Mouse (Mus musculus): ENCODE measurements around the gene Cxcl16. TPM values are rescaled to one million over a fixed set of nuclear protein-coding genes. Genes with fewer than 3 reads are reported as not detected.

Cxcl16 gene
- polyA plus RNA-seq (2014; fragmentation: Nextera tagmentation; extraction: Ambion mirVana), result 1.5 and 1.9 TPM in 2 replicates

GRCm38 (mm10) chr11:70459601-70460101 is at the start of gene Cxcl16:
Gene Cxcl16 (minus strand): TSS chr11:70459984.
- peak within 1 kb of the TSS; percentile 36 for H3K4me3 ChIP-seq (ENCODE audit: low read depth, low read length)
- peak within 1 kb of the TSS; percentile 68 for H3K4me2 ChIP-seq (ENCODE audit: low read length)
- peaks cover 31% of the 10 kb centered on the region for H3K27me3 ChIP-seq (replicated peaks; ENCODE audit: control insufficient read depth, insufficient read depth, low read length)
- 4% methylated on average over 30 of the region's 30 CpGs for WGBS
- peak within 1 kb of the TSS; percentile 63 for H3K9ac ChIP-seq (ENCODE audit: low read length)
- ATAC-seq, result no peak
- DNase-seq (ENCODE audit: low spot score), result no peak
- no peaks in the 10 kb centered on the region for H3K36me3 ChIP-seq (ENCODE audit: control insufficient read depth, insufficient read depth, low read length)
- no peaks in the 10 kb centered on the region for H3K9me3 ChIP-seq (replicated peaks; ENCODE audit: control insufficient read depth, low read length)
- H3K27ac ChIP-seq (ENCODE audit: low read depth, low read length), result no peak within 1 kb of the TSS
- H3K4me1 ChIP-seq (ENCODE audit: control insufficient read depth, insufficient read depth, low read length), result peaks cover 7% of the 10 kb centered on the region; the same call in 1 of the 2 replicates

GRCm38 (mm10) chr11:70506962-70507515 is 47.3 kb upstream of the Cxcl16 start:
- H3K36me3 ChIP-seq (ENCODE audit: control insufficient read depth, insufficient read depth, low read length), result no peaks in the 10 kb centered on the region
- DNase-seq (ENCODE audit: low spot score) (no peak), ATAC-seq (no peak)
- H3K27ac ChIP-seq (ENCODE audit: low read depth, low read length), result no peak overlapping the region
- H3K9me3 ChIP-seq (replicated peaks; ENCODE audit: control insufficient read depth, low read length), result no peaks in the 10 kb centered on the region
- H3K4me1 ChIP-seq (ENCODE audit: control insufficient read depth, insufficient read depth, low read length), result peaks cover 2% of the 10 kb centered on the region; the same call in 1 of the 2 replicates
- H3K4me3 ChIP-seq (ENCODE audit: low read depth, low read length), result no peak overlapping the region
- H3K9ac ChIP-seq (ENCODE audit: low read length), result no peak overlapping the region
- H3K4me2 ChIP-seq (ENCODE audit: low read length), result no peak overlapping the region
- WGBS, result 75% methylated on average over 7 of the region's 7 CpGs
- H3K27me3 ChIP-seq (replicated peaks; ENCODE audit: control insufficient read depth, insufficient read depth, low read length), result no peaks in the 10 kb centered on the region

- no peaks in the 10 kb centered on the region for H3K9me3 ChIP-seq (replicated peaks; ENCODE audit: control insufficient read depth, low read length)
- 28% methylated on average over 4 of the region's 4 CpGs for WGBS
- peak; percentile 56 for DNase-seq (ENCODE audit: low spot score)
- no peaks in the 10 kb centered on the region for H3K36me3 ChIP-seq (ENCODE audit: control insufficient read depth, insufficient read depth, low read length)
- no peaks in the 10 kb centered on the region for H3K27me3 ChIP-seq (replicated peaks; ENCODE audit: control insufficient read depth, insufficient read depth, low read length)
- H3K4me3 ChIP-seq (ENCODE audit: low read depth, low read length), result no peak overlapping the region
- H3K9ac ChIP-seq (ENCODE audit: low read length), result no peak overlapping the region
- ATAC-seq, result no peak
- no peak overlapping the region for H3K4me2 ChIP-seq (ENCODE audit: low read length)
- peaks cover 2% of the 10 kb centered on the region; the same call in 1 of the 2 replicates for H3K4me1 ChIP-seq (ENCODE audit: control insufficient read depth, insufficient read depth, low read length)
- no peak overlapping the region for H3K27ac ChIP-seq (ENCODE audit: low read depth, low read length)
Observed at GRCm38 (mm10) chr11:70506385-70506784, 46.6 kb upstream of the Cxcl16 start.

GRCm38 (mm10) chr11:70504970-70505369 is 45.2 kb upstream of the Cxcl16 start, which contains the start of gene Tm4sf5:
Gene Tm4sf5 (plus strand): TSS chr11:70505244.
- H3K4me2 ChIP-seq (ENCODE audit: low read length), result no peak within 1 kb of the TSS
- no peaks in the 10 kb centered on the region for H3K27me3 ChIP-seq (replicated peaks; ENCODE audit: control insufficient read depth, insufficient read depth, low read length)
- no peak within 1 kb of the TSS for H3K4me3 ChIP-seq (ENCODE audit: low read depth, low read length)
- WGBS, result 86% methylated on average over 9 of the region's 9 CpGs
- no peak within 1 kb of the TSS for H3K27ac ChIP-seq (ENCODE audit: low read depth, low read length)
- DNase-seq (ENCODE audit: low spot score), result no peak
- H3K9ac ChIP-seq (ENCODE audit: low read length), result no peak within 1 kb of the TSS
- H3K9me3 ChIP-seq (replicated peaks; ENCODE audit: control insufficient read depth, low read length), result no peaks in the 10 kb centered on the region
- no peak for ATAC-seq
- no peaks in the 10 kb centered on the region for H3K36me3 ChIP-seq (ENCODE audit: control insufficient read depth, insufficient read depth, low read length)
- peaks cover 2% of the 10 kb centered on the region; the same call in 1 of the 2 replicates for H3K4me1 ChIP-seq (ENCODE audit: control insufficient read depth, insufficient read depth, low read length)

GRCm38 (mm10) chr11:70502018-70502417 is 42.2 kb upstream of the Cxcl16 start:
- Histone ChIP-seq H3K36me3 (ENCODE audit: control insufficient read depth, insufficient read depth, low read length) (no peaks in the 10 kb centered on the region), H3K4me1 (ENCODE audit: control insufficient read depth, insufficient read depth, low read length) (no peaks in the 10 kb centered on the region), H3K9ac (ENCODE audit: low read length) (no peak overlapping the region), H3K9me3 (replicated peaks; ENCODE audit: control insufficient read depth, low read length) (no peaks in the 10 kb centered on the region), H3K27ac (ENCODE audit: low read depth, low read length) (no peak overlapping the region), H3K27me3 (replicated peaks; ENCODE audit: control insufficient read depth, insufficient read depth, low read length) (no peaks in the 10 kb centered on the region), H3K4me2 (ENCODE audit: low read length) (no peak overlapping the region), H3K4me3 (ENCODE audit: low read depth, low read length) (no peak overlapping the region)
- 73% methylated on average over 3 of the region's 3 CpGs for WGBS
- DNase-seq (ENCODE audit: low spot score), result no peak
- no peak for ATAC-seq

GRCm38 (mm10) chr11:70500476-70500812 is 40.7 kb upstream of the Cxcl16 start:
- Histone ChIP-seq H3K9me3 (replicated peaks; ENCODE audit: control insufficient read depth, low read length) (no peaks in the 10 kb centered on the region), H3K9ac (ENCODE audit: low read length) (no peak overlapping the region), H3K4me1 (ENCODE audit: control insufficient read depth, insufficient read depth, low read length) (no peaks in the 10 kb centered on the region), H3K4me3 (ENCODE audit: low read depth, low read length) (no peak overlapping the region), H3K4me2 (ENCODE audit: low read length) (no peak overlapping the region), H3K27me3 (replicated peaks; ENCODE audit: control insufficient read depth, insufficient read depth, low read length) (no peaks in the 10 kb centered on the region), H3K27ac (ENCODE audit: low read depth, low read length) (no peak overlapping the region), H3K36me3 (ENCODE audit: control insufficient read depth, insufficient read depth, low read length) (no peaks in the 10 kb centered on the region)
- ATAC-seq (no peak), DNase-seq (ENCODE audit: low spot score) (no peak)
- 98% methylated on average over 1 of the region's 1 CpGs for WGBS

- H3K27me3 ChIP-seq (replicated peaks; ENCODE audit: control insufficient read depth, insufficient read depth, low read length), result no peaks in the 10 kb centered on the region
- 67% methylated on average over 14 of the region's 14 CpGs for WGBS
- ATAC-seq, result no peak
- no peaks in the 10 kb centered on the region for H3K36me3 ChIP-seq (ENCODE audit: control insufficient read depth, insufficient read depth, low read length)
- no peak overlapping the region for H3K4me3 ChIP-seq (ENCODE audit: low read depth, low read length)
- no peak overlapping the region for H3K4me2 ChIP-seq (ENCODE audit: low read length)
- DNase-seq (ENCODE audit: low spot score), result no peak
- H3K9ac ChIP-seq (ENCODE audit: low read length), result no peak overlapping the region
- no peak overlapping the region for H3K27ac ChIP-seq (ENCODE audit: low read depth, low read length)
- H3K4me1 ChIP-seq (ENCODE audit: control insufficient read depth, insufficient read depth, low read length), result no peaks in the 10 kb centered on the region
- H3K9me3 ChIP-seq (replicated peaks; ENCODE audit: control insufficient read depth, low read length), result no peaks in the 10 kb centered on the region
Observed at GRCm38 (mm10) chr11:70499566-70500475, 40.0 kb upstream of the Cxcl16 start.

GRCm38 (mm10) chr11:70489684-70490083 is 29.9 kb upstream of the Cxcl16 start:
- no peak overlapping the region for H3K4me3 ChIP-seq (ENCODE audit: low read depth, low read length)
- H3K9me3 ChIP-seq (replicated peaks; ENCODE audit: control insufficient read depth, low read length), result no peaks in the 10 kb centered on the region
- DNase-seq (ENCODE audit: low spot score), result no peak
- no peaks in the 10 kb centered on the region for H3K27me3 ChIP-seq (replicated peaks; ENCODE audit: control insufficient read depth, insufficient read depth, low read length)
- H3K9ac ChIP-seq (ENCODE audit: low read length), result no peak overlapping the region
- no peaks in the 10 kb centered on the region for H3K4me1 ChIP-seq (ENCODE audit: control insufficient read depth, insufficient read depth, low read length)
- H3K36me3 ChIP-seq (ENCODE audit: control insufficient read depth, insufficient read depth, low read length), result no peaks in the 10 kb centered on the region
- 90% methylated on average over 6 of the region's 6 CpGs for WGBS
- ATAC-seq, result no peak
- no peak overlapping the region for H3K27ac ChIP-seq (ENCODE audit: low read depth, low read length)
- H3K4me2 ChIP-seq (ENCODE audit: low read length), result no peak overlapping the region

- no peaks in the 10 kb centered on the region for H3K9me3 ChIP-seq (replicated peaks; ENCODE audit: control insufficient read depth, low read length)
- H3K27me3 ChIP-seq (replicated peaks; ENCODE audit: control insufficient read depth, insufficient read depth, low read length), result no peaks in the 10 kb centered on the region
- no peak overlapping the region for H3K27ac ChIP-seq (ENCODE audit: low read depth, low read length)
- no peaks in the 10 kb centered on the region for H3K36me3 ChIP-seq (ENCODE audit: control insufficient read depth, insufficient read depth, low read length)
- no peak overlapping the region for H3K4me3 ChIP-seq (ENCODE audit: low read depth, low read length)
- DNase-seq (ENCODE audit: low spot score) (no peak), ATAC-seq (no peak)
- no peak overlapping the region for H3K9ac ChIP-seq (ENCODE audit: low read length)
- no peak overlapping the region for H3K4me2 ChIP-seq (ENCODE audit: low read length)
- WGBS, result 84% methylated on average over 3 of the region's 3 CpGs
- no peaks in the 10 kb centered on the region for H3K4me1 ChIP-seq (ENCODE audit: control insufficient read depth, insufficient read depth, low read length)
Observed at GRCm38 (mm10) chr11:70489138-70489537, 29.4 kb upstream of the Cxcl16 start.
